Mouse (Mus musculus): ENCODE data around the gene Bahcc1.

Gene Bahcc1

DNA sequence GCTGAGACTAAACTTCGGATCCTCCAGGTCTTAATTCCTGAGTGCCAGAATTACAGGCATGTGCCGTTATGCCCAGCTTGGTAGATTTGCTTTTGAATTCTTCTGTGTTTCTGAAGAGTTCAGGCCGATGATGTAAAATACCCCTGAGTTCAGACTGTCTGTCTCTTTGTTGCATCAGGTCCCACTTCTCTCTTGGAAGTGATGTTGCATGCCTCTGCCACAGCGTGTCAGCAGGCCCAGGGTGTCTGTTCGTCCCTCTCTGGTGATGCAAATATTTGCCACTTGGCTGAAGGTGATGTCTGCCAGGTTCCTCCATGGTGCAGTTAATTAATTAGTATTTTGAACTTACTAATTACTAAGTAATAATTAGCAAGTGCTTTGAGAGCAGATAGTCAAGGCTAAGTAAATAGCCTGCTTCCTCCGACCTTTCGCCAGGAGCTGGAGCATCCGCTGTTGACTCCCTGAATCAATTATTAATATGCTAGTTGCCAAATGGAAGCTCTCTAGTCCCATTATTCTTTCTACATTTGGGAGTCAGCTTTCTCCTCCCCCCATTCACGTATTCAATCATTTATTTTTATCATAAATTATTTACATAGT lies 26.6 kb upstream of the Bahcc1 start:
- no peak for DNase-seq (ENCODE audit: low spot score in 2 of 2)

DNA sequence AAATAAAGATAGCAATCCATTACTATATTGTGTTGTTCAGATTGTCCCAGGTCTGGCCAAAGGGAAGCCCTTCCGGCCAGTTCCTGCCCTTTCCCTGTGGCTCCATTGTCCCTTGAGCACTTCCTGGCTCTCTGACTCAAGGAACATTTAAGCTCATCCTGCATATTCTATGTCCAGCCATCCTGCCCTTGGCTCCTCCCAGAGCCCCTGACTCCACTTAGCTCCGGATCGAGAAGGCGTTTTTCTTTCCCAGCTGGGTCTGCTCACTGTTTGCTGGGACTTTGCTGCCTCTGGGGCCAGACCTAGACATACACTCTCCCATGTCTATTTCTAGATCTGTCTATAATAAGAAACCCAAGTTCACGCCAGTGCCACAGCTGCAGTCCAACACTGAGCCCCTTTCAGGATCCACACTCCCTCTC lies 26.1 kb upstream of the Bahcc1 start:
- DNase-seq (ENCODE audit: low spot score in 2 of 2) = no peak

DNA sequence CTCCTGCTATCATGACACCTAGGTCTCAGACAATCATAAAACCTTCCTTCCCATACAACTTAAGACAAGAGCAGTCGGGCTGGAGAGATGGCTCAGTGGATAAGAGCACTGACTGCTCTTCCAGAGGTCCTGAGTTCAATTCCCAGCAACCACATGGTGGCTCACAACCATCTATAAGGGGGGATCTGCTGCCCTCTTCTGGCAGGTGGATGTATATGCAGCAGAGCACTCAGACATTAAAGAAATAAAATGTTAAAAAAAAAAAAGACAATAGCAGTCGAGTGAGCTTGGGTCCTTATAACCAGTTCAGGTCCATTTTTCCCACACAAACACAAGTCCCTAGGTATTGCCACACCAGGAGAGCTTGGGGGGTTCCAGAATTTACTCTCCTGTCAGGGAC lies 23.9 kb upstream of the Bahcc1 start:
- DNase-seq (ENCODE audit: low spot score in 2 of 2) = no peak

GRCm38 (mm10) chr11:120209462-120209861 lies 23.3 kb upstream of the Bahcc1 start:
- no peak for DNase-seq (ENCODE audit: low spot score in 2 of 2)

- DNase-seq (ENCODE audit: low spot score in 2 of 2) = no peak
Measured at GRCm38 (mm10) chr11:120215726-120216241, 17.0 kb upstream of the Bahcc1 start.

DNA sequence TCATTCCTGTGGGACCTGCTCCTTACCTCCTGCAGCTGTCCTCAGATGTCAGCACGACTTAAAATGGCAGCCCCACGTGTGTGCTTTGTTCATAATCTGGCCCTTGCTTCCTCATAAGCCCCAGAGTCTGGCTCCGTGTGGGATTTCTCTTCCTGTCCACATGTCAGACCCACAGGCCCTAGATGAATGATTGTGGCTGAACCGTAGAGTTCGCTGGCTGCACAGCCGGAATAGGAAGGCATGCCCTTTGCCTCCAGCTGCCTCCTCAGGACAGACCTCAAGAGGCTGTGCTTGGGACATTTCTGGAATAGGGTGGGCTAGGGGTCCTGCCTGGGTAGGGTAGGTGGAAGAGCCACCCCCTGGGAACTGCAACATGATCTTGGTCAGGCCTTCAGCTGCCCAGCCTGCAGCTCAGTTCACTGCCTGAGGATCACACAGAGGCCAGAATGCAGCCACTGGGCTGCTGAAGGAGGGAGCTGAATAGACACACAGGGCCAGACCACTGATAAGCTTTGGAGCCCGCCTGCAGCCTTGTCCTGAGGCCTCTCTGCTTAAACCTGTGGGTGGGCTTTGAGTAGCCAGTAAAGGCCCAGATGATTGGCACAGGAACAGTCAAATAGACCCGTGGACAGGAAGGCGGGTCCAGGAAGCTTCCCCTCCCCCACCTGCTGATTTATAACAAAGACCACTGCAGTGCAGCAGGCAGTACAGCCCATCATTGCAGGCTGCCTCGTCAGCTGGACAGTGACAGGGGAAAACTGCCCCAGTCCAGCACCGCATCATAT lies 16.0 kb upstream of the Bahcc1 start:
- peak in 1 of 2 experiments; percentile 29 for DNase-seq (ENCODE audit: low spot score in 2 of 2)

- no peak for DNase-seq (ENCODE audit: low spot score in 2 of 2)
Measured at GRCm38 (mm10) chr11:120218176-120218856, 14.4 kb upstream of the Bahcc1 start.

DNA sequence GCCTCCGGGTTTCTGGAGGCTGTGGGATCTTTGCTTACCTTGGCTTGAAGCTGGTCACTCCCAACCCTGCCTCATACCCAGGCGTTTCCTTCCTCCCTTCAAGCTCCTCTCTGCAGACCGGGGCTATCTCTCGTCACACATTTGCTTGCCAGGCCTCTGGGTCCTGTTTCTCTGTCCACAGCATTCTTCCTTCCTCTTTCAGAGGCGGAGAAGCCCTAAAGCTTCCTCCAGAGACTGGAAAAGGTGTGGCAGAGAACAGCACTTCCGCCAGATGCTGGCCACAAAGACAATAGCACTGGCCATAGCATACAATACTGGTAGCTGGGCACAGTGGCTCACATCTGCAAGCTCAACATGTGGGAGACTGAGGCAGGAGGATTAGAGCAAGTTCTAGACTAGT lies 13.8 kb upstream of the Bahcc1 start:
- peak in 1 of 2 experiments; percentile 19 for DNase-seq (ENCODE audit: low spot score in 2 of 2)

- DNase-seq (ENCODE audit: low spot score in 2 of 2) = peak in 1 of 2 experiments; percentile 33
Measured at GRCm38 (mm10) chr11:120219916-120220522, 12.7 kb upstream of the Bahcc1 start.

GRCm38 (mm10) chr11:120220963-120221827 lies 11.6 kb upstream of the Bahcc1 start:
- no peak for DNase-seq (ENCODE audit: low spot score in 2 of 2)

GRCm38 (mm10) chr11:120222425-120223104 lies 10.2 kb upstream of the Bahcc1 start:
- peak in 1 of 2 experiments; percentile 15 for DNase-seq (ENCODE audit: low spot score in 2 of 2)

DNA sequence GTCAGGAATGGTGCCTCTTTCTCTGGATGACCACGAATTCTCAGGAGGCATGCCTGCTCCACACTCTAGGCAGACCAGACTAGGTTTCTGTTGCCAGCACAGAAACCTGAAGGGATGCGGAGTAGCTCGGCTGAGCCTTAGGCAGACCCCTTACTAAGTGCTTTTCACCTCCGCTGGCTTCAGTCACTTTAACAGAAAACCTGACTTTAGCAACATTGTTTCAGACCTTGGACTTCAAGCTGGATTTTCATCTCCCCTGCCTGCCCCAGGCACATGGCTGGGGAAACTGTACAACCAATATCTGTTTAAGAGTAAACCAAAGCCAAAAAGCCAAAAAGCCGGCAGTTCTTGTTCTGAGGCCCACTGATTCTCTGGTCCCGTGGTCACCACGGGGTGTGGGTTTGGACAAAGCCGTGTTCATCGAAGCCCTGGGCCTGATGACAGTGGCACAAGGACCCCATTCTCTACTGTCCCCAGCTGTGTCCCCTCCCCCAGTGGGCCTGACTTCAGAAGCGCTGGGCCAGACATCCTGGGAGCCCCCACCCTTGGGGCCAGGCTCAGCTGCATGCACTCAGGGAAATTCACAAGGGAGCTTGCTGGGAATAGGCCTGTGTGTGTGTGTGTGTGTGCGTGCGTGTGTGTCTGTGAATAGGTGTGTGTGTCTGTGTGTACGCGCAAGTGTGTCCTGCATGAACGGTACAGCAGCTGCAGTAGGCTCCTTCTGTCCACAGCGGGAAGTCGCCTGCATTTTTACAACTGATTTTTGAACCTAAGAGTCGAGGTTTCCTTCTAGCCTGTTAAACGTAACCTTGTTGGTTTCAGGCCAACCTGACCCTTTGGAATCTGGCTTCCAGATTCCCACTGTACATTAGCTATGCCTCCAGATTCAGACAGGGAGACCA lies 8.9 kb upstream of the Bahcc1 start:
- peak in 1 of 2 experiments; percentile 28 for DNase-seq (ENCODE audit: low spot score in 2 of 2)

- peak in 1 of 2 experiments; percentile 17 for DNase-seq (ENCODE audit: low spot score in 2 of 2)
Measured at GRCm38 (mm10) chr11:120224488-120225255, 8.1 kb upstream of the Bahcc1 start.

DNA sequence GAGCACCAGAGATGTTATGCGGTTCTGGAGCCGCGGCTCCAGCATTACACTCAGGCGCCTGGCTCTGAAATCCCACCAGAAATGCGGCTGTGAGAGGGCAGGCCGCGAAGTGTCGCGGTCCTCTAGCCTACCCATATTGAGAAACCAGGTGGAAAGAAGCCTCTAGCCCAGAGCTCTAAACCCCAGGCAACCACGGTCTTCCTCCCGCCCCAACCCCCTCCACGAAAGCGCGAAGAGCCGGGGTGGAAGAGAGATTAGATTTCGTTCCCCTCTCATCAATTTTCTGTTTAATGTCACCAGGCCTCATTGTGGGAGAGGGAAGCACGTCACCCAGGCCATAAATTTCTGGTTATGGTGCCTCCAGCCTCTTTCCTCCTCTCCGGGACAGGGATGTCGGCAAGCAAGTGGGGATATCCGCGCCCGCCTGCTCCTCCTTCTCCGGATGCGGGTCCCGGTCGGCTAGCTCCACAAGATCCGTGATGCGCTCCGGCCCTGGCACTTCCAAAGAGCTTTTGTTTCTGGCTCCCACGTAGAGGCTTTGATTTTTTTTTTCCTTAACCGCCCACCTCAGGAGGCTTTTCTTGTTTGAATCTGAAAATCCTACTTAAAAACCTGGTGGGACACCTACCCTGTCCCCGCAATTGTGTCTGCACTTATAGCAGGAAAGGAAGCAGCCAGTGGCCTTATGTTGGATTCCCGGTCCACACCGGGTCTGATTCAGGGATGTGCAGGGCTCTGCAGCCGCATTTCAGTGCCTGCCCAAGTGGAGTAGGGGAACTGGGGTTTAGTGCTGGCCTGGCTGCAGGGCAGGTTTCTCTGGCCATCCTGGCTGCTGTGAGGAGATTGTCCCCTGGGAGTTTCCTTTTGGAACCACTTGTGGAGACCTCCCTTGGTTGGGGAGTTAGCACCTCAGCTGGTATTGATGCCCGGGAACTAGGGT lies 7.2 kb upstream of the Bahcc1 start:
- DNase-seq (ENCODE audit: low spot score in 2 of 2) = peak in 1 of 2 experiments; percentile 24

DNA sequence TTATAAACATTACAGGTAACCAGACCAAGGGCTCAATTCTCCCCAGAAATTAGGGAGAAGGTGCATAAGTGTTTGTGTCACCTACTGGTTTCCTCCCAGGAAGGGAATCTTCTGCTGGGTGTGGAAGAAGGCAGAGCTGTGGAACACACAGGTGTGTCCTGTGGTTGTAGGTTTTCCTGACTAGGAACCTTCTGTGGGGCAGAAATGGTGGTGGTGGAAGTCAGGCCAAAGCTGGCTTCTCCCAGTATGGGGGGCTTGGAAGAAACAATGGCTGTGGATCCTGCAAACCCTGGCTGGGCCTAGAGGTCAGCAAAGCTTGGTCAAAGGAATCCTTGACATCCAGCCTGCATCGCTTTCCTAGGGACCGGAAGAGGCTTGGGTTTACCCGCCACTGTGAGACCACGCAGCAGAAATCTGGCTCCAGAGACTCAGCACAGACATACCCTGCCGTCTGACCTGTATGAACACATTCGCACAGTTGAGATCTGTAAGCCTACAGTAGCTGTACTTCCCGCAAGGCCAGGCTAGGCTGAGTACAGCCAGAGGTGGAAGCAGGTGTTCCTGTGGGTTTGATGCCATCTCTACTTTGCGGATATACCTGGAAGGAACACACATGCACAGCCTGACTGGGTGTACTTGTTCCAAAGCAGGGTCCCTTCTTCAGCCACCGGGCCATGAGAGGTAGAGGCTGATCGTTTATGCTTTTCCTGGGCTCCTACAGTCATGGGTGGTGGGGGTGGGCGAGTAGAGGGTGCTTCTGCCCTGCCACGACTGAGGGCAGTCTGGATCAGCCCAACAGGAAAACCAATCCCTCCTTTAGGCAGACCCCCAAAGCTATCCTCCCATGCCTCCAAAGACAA lies 6.1 kb upstream of the Bahcc1 start:
- DNase-seq (ENCODE audit: low spot score in 2 of 2) = no peak

DNA sequence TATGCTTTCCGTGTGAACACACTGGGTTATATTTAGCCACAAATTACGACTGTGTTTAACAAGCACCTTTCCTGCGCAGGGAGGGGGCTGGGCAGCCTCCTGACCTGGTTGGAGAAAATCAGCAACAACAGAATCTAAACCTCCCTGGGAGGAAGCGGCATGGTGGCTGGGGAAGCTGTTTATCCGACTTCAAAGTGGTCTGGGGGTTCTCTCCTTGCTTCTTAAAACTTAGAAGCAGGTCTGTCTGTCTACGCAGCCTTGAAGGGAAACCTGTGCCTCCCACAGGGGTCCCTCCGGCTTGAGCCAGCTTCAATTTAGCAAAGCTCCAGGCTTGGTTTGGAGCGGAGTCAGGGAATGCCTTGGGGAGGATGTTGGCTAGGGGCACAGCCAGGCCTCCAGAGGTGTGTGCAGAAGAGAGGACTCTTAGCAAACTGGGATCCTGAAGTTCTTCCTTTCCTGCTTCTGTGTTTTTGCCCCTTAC lies 5.1 kb upstream of the Bahcc1 start:
- peak in 1 of 2 experiments; percentile 20 for DNase-seq (ENCODE audit: low spot score in 2 of 2)

Data from urinary bladder, postnatal 4 days (tissue).